Mouse (Mus musculus): ENCODE data around the gene Polr3g.
A peak's percentile ranks its signal among the peaks of the same experiment; 100 is the strongest.

Gene Polr3g

DNA sequence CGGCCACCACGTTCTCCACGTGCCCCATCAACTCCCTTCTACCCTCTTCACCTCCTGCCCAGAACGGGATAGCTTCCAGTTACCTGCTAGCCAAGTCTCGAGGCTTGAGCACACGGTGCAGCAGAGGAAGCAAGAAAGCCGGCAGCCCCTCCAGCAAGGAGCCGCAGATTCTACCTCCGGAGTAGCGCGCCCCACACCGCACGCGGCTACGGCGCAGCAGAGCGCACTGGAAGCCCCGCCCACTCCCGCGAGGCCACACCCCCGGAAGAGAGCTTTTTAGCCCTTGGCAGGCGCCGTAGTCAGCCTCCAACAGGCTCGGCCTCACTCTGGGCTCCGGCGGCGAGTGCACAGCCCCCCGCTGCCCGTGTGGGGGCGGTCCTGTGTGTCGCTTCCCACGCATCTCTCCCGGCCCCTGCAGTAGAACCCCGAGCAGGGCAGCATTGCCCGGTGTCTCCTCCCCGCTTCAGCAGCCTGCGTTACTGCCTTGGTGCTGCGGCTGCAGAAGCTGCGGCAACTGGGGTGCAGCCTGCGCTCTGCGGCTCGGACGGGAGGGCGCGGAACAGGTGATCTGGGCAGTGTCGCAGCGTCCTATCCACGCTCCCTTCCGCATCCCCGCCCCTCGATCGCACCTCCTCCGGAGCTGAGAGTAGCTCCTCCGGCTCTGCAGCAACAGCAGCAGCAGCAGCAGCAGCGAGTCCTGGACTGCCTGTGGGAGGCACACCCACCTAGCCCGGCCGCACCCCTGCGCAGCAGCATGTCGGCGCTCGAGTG, at the start of gene Polr3g, which contains the start of gene Mblac2:
TSS of gene Polr3g (minus strand) at position 239 of the 771 bp plus-strand sequence.
TSS of gene Mblac2 (plus strand) at position 567 of the 771 bp plus-strand sequence.
- peak; percentile 96 for DNase-seq (ENCODE audit: low read depth, low spot score)

DNA sequence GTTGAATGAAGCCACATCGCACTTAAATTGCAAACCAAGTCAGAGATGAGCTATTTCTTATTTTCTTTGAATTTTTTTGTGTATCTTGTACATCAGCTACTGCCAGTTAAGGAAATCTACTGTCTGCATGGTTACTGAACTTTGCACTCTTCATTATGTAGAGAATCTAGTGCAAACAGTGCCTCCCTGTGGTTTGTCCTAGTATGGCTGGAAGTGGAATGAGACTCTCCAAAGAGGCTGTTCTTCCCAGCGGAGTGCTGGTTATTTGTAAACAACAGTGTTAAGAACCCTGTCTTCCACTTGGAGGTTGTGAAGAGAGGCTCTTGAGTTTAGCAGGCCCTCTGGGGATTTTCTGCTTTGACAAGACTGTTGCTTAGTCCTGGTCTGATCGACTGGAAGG, 49.6 kb upstream of the Polr3g start:
- peak; percentile 73 for DNase-seq (ENCODE audit: low read depth, low spot score)

DNA sequence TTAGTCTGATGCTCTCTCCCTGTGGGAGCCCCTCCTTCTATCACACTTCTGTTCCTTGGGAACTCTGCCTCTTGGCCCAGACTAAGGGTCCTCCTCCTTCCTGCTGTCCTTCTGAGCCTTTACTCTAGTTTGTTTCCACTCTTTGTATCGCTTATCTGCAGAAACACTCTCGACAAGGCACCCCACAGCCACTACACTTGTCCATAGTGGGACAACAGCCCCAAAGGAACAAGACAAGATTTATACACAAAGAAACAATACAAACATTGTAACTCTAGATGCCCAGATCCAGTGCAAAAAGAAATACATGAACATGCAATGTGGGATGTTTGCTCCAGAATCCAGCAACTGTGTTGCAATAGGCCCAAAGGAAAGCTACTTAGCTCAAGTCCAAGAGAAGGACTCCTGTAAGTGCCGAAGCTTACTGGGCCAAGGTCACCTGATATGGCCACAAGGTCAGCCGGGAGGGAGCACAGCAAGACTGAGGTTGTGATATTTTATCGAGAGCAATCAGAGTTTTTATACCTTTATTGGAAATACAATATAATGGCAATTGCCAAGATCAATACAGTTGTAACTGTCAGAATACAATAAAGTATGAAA, 46.3 kb upstream of the Polr3g start:
- no peak for DNase-seq (ENCODE audit: low read depth, low spot score)

GRCm38 (mm10) chr13:81755324-81755723, 44.5 kb upstream of the Polr3g start:
- DNase-seq (ENCODE audit: low read depth, low spot score), result no peak

GRCm38 (mm10) chr13:81754878-81755277, 44.1 kb upstream of the Polr3g start:
- no peak for DNase-seq (ENCODE audit: low read depth, low spot score)

DNA sequence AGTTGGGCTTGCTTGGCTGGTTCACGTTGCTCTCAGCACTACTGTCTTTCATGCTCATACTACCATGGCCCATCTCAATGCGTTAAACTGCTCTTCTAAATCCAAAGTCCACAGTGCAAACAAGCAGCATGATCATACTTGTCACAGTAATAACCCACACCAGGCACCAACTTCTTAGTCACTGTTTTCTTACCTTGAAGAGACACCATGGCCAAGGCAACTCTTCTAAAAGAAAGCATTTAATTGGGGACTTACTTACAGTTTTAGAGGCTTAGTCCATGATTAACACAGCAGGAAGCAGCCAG, 33.2 kb upstream of the Polr3g start:
- no peak for DNase-seq (ENCODE audit: low read depth, low spot score)

DNA sequence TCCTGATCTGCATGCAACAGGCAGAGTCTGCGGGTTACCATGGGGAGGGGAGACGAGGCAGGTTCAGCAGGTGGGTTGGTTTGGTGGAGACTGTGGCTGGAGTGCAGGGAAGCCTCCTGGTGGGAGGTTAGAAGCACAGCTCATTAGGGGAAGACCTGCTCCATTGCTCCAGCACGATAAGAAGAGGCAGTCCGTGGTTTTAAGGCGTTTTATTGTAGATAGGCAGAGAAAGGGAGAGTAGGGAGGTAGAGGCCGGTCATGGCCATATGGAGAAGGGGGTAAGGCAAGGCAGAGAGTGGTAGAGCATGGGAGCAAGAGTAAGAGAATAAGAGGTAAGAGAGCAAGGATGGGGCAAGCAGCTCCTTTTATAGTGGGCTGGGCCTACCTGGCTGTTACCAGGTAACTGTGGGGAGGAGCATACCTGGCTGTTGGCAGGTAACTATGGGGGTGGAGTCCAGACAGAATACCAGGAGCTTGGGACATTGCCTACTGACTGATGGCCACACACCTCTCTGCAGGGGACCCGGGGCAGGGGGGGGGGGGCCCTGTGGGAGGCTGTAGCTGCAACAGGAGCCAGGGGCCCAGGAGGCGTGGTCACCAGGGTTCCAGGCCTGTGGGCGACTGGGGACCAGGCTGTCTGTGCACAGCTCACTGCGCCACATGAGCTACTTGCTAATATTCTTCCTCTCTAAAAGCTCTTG, 32.7 kb upstream of the Polr3g start:
- peak; percentile 17 for DNase-seq (ENCODE audit: low read depth, low spot score)

GRCm38 (mm10) chr13:81740898-81741297, 30.1 kb upstream of the Polr3g start:
- peak; percentile 39 for DNase-seq (ENCODE audit: low read depth, low spot score)

GRCm38 (mm10) chr13:81736606-81737005, 25.8 kb upstream of the Polr3g start:
- no peak for DNase-seq (ENCODE audit: low read depth, low spot score)

DNA sequence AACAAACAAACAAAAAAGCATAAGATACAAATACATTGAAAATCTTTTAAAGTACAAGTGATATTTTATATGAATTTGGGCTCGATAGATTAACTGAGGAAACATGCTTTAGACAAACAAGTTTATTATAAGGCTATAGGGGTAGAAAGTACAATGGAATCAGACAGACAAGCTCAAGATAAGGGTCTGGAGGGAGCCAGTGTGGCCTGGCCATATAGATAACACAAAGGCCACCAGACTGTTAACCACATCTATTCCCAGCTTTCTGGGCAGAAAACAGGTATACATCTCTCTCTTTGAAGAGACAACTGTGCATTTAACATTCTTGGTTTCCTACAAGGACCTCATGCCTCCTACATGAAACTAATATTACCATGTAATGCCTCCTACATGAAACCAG, 19.5 kb upstream of the Polr3g start:
- no peak for DNase-seq (ENCODE audit: low read depth, low spot score)

GRCm38 (mm10) chr13:81729102-81729501, 18.3 kb upstream of the Polr3g start:
- no peak for DNase-seq (ENCODE audit: low read depth, low spot score)

DNA sequence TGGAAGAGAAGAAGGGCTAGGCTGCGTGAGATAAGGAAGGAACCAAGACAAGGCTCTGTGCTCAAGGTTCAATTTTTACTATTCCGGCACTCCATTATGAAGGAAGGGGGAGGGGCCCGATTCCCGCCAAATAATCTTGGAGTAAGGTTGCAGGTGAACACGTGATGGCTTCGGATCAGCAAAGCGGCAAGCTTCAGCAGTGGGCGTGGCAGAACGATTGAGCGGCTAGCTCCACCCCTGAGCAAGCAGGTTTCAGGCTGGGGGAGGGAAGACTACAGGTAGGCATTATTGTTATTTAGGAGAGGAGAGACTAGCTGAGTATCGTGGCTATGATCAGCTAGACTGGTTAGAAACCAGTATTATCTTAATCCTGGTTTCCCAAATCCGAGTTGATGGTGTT, 17.3 kb upstream of the Polr3g start:
- peak; percentile 86 for DNase-seq (ENCODE audit: low read depth, low spot score)

DNA sequence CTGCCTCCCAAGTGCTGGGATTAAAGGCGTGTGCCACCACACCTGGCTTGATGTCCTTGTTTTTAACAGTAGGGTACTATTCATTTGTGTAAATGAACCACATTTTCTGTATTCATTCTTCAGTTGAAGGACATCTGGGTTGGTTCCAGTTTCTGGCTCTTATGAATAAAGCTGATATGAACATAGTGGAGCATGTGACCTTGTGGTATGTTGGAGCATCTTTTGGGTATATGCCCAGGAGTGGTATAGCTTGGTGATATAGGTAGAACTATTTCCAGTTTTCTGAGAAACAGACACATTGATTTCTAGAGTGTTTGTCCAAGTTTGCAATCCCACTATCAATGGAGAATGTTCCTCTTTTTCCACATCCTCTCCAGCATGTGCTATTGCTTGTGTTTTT, 3.1 kb upstream of the Polr3g start:
- no peak for DNase-seq (ENCODE audit: low read depth, low spot score)

DNA sequence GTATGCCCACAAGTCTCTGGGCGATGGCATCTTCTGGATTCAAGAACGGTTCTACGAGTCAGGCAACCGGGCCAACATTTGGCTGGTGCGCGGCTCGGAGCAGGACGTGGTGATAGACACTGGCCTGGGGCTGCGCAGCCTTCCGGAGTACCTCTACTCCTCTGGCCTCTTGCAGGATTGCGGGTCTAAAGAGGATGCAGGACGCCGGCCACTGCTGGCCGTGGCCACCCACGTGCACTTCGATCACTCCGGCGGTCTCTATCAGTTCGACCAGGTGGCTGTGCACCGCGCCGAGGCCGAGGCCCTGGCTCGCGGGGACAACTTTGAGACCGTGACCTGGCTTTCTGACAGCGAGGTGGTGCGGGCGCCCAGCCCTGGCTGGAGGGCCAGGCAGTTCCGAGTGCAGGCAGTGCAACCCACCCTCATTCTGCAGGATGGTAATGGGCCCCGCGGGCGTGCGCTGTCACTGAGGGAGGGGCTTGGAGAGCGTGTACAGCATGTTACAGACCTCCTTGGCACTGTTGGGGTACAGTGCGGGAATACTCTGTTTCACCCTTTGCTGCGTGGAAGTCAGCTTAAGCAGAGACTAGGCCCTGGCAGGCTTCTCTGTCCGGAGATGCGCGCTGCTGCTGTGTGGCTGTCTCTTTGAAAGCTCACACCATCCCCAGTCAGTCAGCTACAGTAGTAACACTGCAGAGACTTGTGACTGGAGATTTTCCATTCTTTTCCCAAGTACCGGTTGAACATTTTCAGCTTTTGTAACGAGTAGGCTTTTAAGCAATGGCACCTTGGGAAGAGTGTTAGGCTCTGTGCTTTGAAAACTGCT, 946 bp upstream of the Polr3g start:
- DNase-seq (ENCODE audit: low read depth, low spot score), result peak; percentile 52

DNA sequence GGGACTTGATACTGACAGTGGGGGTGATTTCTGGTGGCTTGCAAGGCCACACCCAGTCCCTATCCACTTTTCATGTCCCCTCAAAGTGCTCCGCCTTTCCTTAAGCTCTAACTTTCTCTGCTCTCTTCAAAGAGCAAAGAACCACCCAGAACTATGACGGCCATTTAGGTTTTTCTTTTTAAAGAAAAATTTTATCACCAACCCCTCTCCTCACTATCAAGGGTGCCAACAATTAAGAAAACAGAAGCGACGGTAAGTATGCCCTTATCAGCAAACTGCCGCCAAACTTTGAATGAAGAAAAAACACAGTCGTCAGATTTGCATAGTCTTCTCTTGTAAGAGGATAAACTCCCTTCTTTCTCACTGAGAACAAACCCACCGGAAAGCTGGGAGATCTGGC, 547 bp downstream of the Polr3g start:
- peak; percentile 46 for DNase-seq (ENCODE audit: low read depth, low spot score)

DNA sequence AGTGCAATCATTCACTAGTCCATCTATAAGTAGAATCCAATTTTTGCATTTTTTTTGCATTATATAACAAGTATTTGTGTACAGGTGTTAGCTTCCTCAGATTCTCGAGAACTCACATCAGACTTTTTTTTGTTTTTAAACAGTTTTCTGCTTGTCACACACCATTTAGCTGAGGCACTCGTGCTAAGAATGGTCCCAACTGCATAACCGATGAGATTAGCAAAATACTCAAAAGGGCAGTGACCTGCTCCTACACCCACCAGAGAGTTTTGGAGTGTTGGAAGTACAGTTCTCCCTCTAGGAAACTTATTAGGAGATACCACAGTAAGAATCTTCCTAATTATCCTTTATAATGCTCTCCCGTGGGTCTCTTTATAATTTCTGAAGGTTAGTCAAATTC, 1.0 kb downstream of the Polr3g start:
- DNase-seq (ENCODE audit: low read depth, low spot score), result no peak

GRCm38 (mm10) chr13:81706311-81706710, 4.5 kb downstream of the Polr3g start:
- DNase-seq (ENCODE audit: low read depth, low spot score), result no peak

- DNase-seq (ENCODE audit: low read depth, low spot score), result no peak
Measured at GRCm38 (mm10) chr13:81703621-81704020, 7.2 kb downstream of the Polr3g start.

- peak; percentile 70 for DNase-seq (ENCODE audit: low read depth, low spot score)
Measured at GRCm38 (mm10) chr13:81703148-81703547, 7.7 kb downstream of the Polr3g start.

DNA sequence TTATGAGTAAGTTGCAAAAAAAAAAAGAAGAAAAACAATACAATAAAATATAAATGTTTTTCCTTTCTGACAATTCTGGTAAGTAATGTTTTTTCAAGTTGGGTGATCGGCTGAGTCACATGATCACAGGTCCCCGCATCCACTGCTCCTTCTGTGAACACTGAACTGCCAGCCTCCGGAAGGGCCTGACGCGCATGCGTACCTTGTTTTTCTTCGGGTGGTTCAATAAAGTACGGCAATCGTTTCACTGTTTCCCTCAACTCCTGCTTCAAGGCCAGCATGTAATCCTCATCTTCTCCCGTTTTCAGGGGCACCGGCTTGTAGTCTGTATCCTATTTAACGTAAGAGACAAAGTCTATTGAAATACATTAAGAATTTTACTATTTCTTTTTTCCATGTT, 16.4 kb downstream of the Polr3g start:
- peak; percentile 90 for DNase-seq (ENCODE audit: low read depth, low spot score)

- DNase-seq (ENCODE audit: low read depth, low spot score), result peak; percentile 85
Measured at GRCm38 (mm10) chr13:81691606-81692005, 19.2 kb downstream of the Polr3g start.

- peak; percentile 33 for DNase-seq (ENCODE audit: low read depth, low spot score)
Measured at GRCm38 (mm10) chr13:81690477-81690876, 20.3 kb downstream of the Polr3g start.
